Mouse (Mus musculus): ENCODE data around the gene Tmc6.

DNA sequence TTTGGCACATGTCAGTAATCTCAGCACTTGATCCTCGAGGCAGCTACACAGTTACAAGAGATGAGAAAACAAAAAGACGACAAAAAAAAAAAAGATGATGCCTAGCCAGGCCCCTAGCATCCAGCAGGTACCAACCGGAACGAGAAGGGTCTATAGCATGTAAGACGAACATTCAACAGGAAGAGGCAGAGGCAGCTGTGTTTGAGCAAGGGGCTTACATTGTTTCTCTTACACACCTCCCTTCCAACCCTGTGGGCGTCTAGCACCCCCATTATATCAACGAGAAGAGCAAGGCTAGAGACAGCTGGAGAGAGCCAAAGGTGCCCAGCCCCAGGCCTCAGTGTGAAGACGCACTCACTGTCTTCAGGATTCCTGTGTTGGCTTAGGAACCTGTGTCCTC lies 44.9 kb upstream of the Tmc6 start:
- TF ChIP-seq CTCF (IDR thresholded peaks at IDR 0.05; ENCODE audit: borderline replicate concordance, extremely low read depth, insufficient read depth, insufficient read length), result no peak
- TF ChIP-seq POLR2A (IDR thresholded peaks at IDR 0.05; ENCODE audit: borderline replicate concordance, extremely low read depth, insufficient read depth, insufficient read length, poor library complexity, severe bottlenecking), result no peak

Measured in brain, embryonic 14.5 days (tissue).